Mouse (Mus musculus): ENCODE measurements around the gene Pdk1.

DNA sequence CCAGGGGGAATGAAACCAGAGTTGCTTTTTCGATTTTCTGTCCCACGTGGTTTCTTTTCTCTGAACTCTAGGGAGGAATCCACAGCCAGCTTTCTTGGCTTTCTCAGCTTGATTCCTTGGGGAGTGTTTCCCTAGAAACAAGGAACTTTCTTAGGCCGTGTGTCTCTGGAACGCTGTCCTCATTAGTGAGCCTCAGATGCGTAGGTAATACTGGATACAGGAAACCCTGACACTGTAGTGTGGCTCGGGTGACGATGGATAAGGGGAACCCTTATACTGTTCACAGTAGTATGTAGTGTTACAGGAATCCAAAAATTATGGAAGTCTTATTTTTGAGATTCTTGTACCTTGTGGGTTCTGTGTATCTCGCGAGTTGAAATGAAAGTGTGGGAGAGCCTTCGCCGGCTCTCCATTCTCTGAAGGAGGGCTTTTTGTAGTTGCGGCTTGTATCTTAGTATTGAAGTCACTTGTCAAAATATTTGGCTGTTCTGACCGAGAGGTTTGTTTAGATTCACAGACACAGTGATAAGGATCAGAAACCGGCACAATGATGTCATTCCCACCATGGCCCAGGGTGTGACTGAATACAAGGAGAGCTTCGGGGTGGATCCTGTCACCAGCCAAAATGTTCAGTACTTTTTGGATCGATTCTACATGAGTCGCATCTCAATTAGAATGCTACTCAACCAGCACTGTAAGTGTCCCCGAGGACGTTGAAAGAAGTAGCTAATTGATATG, 10.1 kb downstream of the Pdk1 start:
- TF ChIP-seq TAL1 (IDR thresholded peaks at IDR 0.05; ENCODE audit: low read length) (no peak), GATA1 (IDR thresholded peaks at IDR 0.05; ENCODE audit: low read length) (no peak)
